Mouse (Mus musculus): ENCODE measurements around the gene Fndc10.

GRCm38 (mm10) chr4:155710521-155711252 is 16.5 kb downstream of the Fndc10 start:
- TF ChIP-seq POLR2A (IDR thresholded peaks at IDR 0.05; ENCODE audit: borderline replicate concordance, extremely low read depth, low read depth, low read length) (no peak), CTCF (IDR thresholded peaks at IDR 0.05; ENCODE audit: insufficient read depth, low read length) (no peak)
